Mouse (Mus musculus) inflammation-experienced regulatory T-cells, adult 6 months (primary cell): Measurements from ENCODE around the gene Gm28897. TPM values are rescaled to one million over a fixed set of nuclear protein-coding genes. Genes with fewer than 3 reads are reported as not detected.
"Not testable (repeated sequence)": the region's sequence is repeated elsewhere in the genome, so short reads cannot be mapped to it uniquely, and the experiment has no call there.

Source experiments
- ATAC-seq: one replicate; pipeline ENCODE4 v1.8.0; 2017
- polyA plus RNA-seq, 3 experiments: library from polyadenylated mRNA; unstranded; fragments of 100-300 nt; shearing (Covaris generic); gene quantifications; one replicate each; pipeline ENCODE4 v1.2.1; 2017

The Gm28897 gene
- polyA plus RNA-seq, result not detected

- ATAC-seq, result not testable (repeated sequence)
These were observed at the start of gene Gm28897 for GRCm38 (mm10) chrY:80926695-80927094. Gm28897 (plus strand) TSS chrY:80926995.
